Mouse (Mus musculus) stomach, embryonic 16.5 days (tissue): ENCODE results near the gene Lemd1. TPM values are rescaled to one million over a fixed set of nuclear protein-coding genes. Genes with fewer than 3 reads are reported as not detected.
A peak's percentile ranks its signal among the peaks of the same experiment; 100 is the strongest.

Experiments used
- ATAC-seq: fragments of 200-750 bp; cut with Nextera tagmentation; 2 replicates; pipeline ENCODE4 v1.8.0; 2017; ENCODE audit warnings: moderate number of reproducible peaks, moderate TSS enrichment; ENCODE audit not compliant: insufficient read depth, low FRiP score
- H3K27ac ChIP-seq: fragments of 300-500 bp; sonication (generic); 2 replicates; pipeline ENCODE4 v1.5.1; 2014; ENCODE audit warnings: low read length
- H3K27me3 ChIP-seq: fragments of 300-500 bp; sonication (generic); 2 replicates; pipeline ENCODE4 v1.6.1; 2014; ENCODE audit warnings: low read length, control low read depth, mixed read lengths; ENCODE audit not compliant: control insufficient read depth, insufficient read depth
- H3K36me3 ChIP-seq: fragments of 300-500 bp; sonication (generic); 2 replicates; pipeline ENCODE4 v1.6.1; 2014; ENCODE audit warnings: low read length; ENCODE audit not compliant: control insufficient read depth, insufficient read depth
- H3K4me1 ChIP-seq: fragments of 300-500 bp; sonication (generic); 2 replicates; pipeline ENCODE4 v1.6.1; 2014; ENCODE audit warnings: low read length, control low read depth, mixed read lengths; ENCODE audit not compliant: control insufficient read depth, insufficient read depth
- H3K4me2 ChIP-seq: fragments of 300-500 bp; sonication (generic); 2 replicates; pipeline ENCODE4 v1.6.1; 2014; ENCODE audit warnings: low read depth, low read length, mixed read lengths
- H3K4me3 ChIP-seq: fragments of 300-500 bp; sonication (generic); replicated peaks from 2 replicates; pipeline ENCODE4 v1.5.1; 2014; ENCODE audit warnings: mild to moderate bottlenecking, low read length
- H3K9ac ChIP-seq: fragments of 300-500 bp; sonication (generic); 2 replicates; pipeline ENCODE4 v1.6.1; 2014; ENCODE audit warnings: low read length
- H3K9me3 ChIP-seq: fragments of 300-500 bp; sonication (generic); replicated peaks from 2 replicates; pipeline ENCODE4 v1.6.1; 2016; ENCODE audit warnings: low read length, control low read depth; ENCODE audit not compliant: control insufficient read depth
- WGBS: fragments of 180-500 bp; shearing (Covaris S2); extraction: QIAGEN DNeasy Blood & Tissue Kit; methylation state at CpG from one replicate; pipeline ENCODE4 v1.1.7; 2014; 5-methylcytosine and 5-hydroxymethylcytosine counted together
- polyA plus RNA-seq: library from polyadenylated mRNA; unstranded; fragments of >200 nt; fragmentation: Nextera tagmentation; extraction: Ambion mirVana; gene quantifications from 2 replicates; pipeline ENCODE4 v1.2.1, GENCODE M21; 2015

Gene Lemd1
- polyA plus RNA-seq, 1 experiment from 2014 or later = 0.49 TPM

- H3K4me2 ChIP-seq = no peak overlapping the region
- H3K4me3 ChIP-seq = no peak overlapping the region
- H3K36me3 ChIP-seq = no peaks in the 10 kb centered on the region
- H3K4me1 ChIP-seq = peaks cover 17% of the 10 kb centered on the region
- peaks cover 32% of the 10 kb centered on the region for H3K27me3 ChIP-seq
- H3K9ac ChIP-seq = no peak overlapping the region
- H3K9me3 ChIP-seq = no peaks in the 10 kb centered on the region
- H3K27ac ChIP-seq = no peak overlapping the region
- ATAC-seq = no peak
- 31% methylated on average over 7 of the region's 7 CpGs for WGBS
Measured at GRCm38 (mm10) chr1:132196337-132196736, 5.1 kb downstream of the Lemd1 start.

- H3K4me3 ChIP-seq = no peak overlapping the region
- H3K4me2 ChIP-seq = no peak overlapping the region
- H3K36me3 ChIP-seq = no peaks in the 10 kb centered on the region
- no peaks in the 10 kb centered on the region for H3K9me3 ChIP-seq
- H3K4me1 ChIP-seq = peaks cover 17% of the 10 kb centered on the region
- 26% methylated on average over 9 of the region's 9 CpGs for WGBS
- no peak overlapping the region for H3K9ac ChIP-seq
- H3K27me3 ChIP-seq = peaks cover 19% of the 10 kb centered on the region
- no peak for ATAC-seq
- H3K27ac ChIP-seq = no peak overlapping the region
Measured at GRCm38 (mm10) chr1:132197666-132198065, 6.4 kb downstream of the Lemd1 start.

GRCm38 (mm10) chr1:132198401-132199071 is 7.3 kb downstream of the Lemd1 start:
- no peak overlapping the region for H3K9ac ChIP-seq
- H3K9me3 ChIP-seq = no peaks in the 10 kb centered on the region
- H3K4me1 ChIP-seq = peaks cover 17% of the 10 kb centered on the region
- H3K4me3 ChIP-seq = no peak overlapping the region
- no peak overlapping the region for H3K4me2 ChIP-seq
- ATAC-seq = no peak
- H3K36me3 ChIP-seq = no peaks in the 10 kb centered on the region
- WGBS = 86% methylated on average over 16 of the region's 16 CpGs
- no peak overlapping the region for H3K27ac ChIP-seq
- peaks cover 12% of the 10 kb centered on the region; the same call in 1 of the 2 replicates for H3K27me3 ChIP-seq

GRCm38 (mm10) chr1:132199244-132199643 is 8.0 kb downstream of the Lemd1 start:
- WGBS = 80% methylated on average over 6 of the region's 6 CpGs
- no peak overlapping the region for H3K27ac ChIP-seq
- H3K4me2 ChIP-seq = no peak overlapping the region
- no peak overlapping the region for H3K4me3 ChIP-seq
- H3K27me3 ChIP-seq = peaks cover 5% of the 10 kb centered on the region; the same call in 1 of the 2 replicates
- no peaks in the 10 kb centered on the region for H3K9me3 ChIP-seq
- H3K9ac ChIP-seq = no peak overlapping the region
- no peak for ATAC-seq
- H3K36me3 ChIP-seq = no peaks in the 10 kb centered on the region
- peaks cover 17% of the 10 kb centered on the region for H3K4me1 ChIP-seq

GRCm38 (mm10) chr1:132199934-132200333 is 8.7 kb downstream of the Lemd1 start:
- H3K9ac ChIP-seq = 0 out of 2 replicates have a peak overlapping the region, but pooled peaks have one; percentile 23
- ATAC-seq = no peak
- H3K4me1 ChIP-seq = peaks cover 17% of the 10 kb centered on the region
- 18% methylated on average over 12 of the region's 12 CpGs for WGBS
- no peak overlapping the region for H3K4me3 ChIP-seq
- 0 out of 2 replicates have a peak overlapping the region, but pooled peaks have one; percentile 23 for H3K4me2 ChIP-seq
- H3K27ac ChIP-seq = peak overlapping the region; percentile 72
- H3K9me3 ChIP-seq = no peaks in the 10 kb centered on the region
- 0 out of 2 replicates have a peak, but pooled peaks cover 5% of the 10 kb centered on the region for H3K27me3 ChIP-seq
- H3K36me3 ChIP-seq = no peaks in the 10 kb centered on the region

GRCm38 (mm10) chr1:132200562-132201510 is 9.6 kb downstream of the Lemd1 start:
- H3K27ac ChIP-seq = peak overlapping the region; percentile 72
- WGBS = 12% methylated on average over 11 of the region's 11 CpGs
- ATAC-seq = peak; percentile 89

GRCm38 (mm10) chr1:132201511-132201860 is 10.3 kb downstream of the Lemd1 start:
- no peaks in the 10 kb centered on the region for H3K36me3 ChIP-seq
- 0 out of 2 replicates have a peak overlapping the region, but pooled peaks have one; percentile 10 for H3K9ac ChIP-seq
- ATAC-seq = no peak
- H3K9me3 ChIP-seq = no peaks in the 10 kb centered on the region
- peak overlapping the region; percentile 32; the same call in 1 of the 2 replicates for H3K27ac ChIP-seq
- peaks cover 6% of the 10 kb centered on the region; the same call in 1 of the 2 replicates for H3K4me1 ChIP-seq
- 42% methylated on average over 4 of the region's 4 CpGs for WGBS
- 0 out of 2 replicates have a peak, but pooled peaks cover 5% of the 10 kb centered on the region for H3K27me3 ChIP-seq
- no peak overlapping the region for H3K4me2 ChIP-seq
- H3K4me3 ChIP-seq = no peak overlapping the region

More at GRCm38 (mm10) chr1:132200562-132201510, 9.6 kb downstream of the Lemd1 start:
- H3K9me3 ChIP-seq = no peaks in the 10 kb centered on the region
- 0 out of 2 replicates have a peak overlapping the region, but pooled peaks have one; percentile 5 for H3K4me3 ChIP-seq
- no peaks in the 10 kb centered on the region for H3K36me3 ChIP-seq
- 0 out of 2 replicates have a peak, but pooled peaks cover 5% of the 10 kb centered on the region for H3K27me3 ChIP-seq
- H3K9ac ChIP-seq = 0 out of 2 replicates have a peak overlapping the region, but pooled peaks have one; percentile 10
- 0 out of 2 replicates have a peak overlapping the region, but pooled peaks have one; percentile 23 for H3K4me2 ChIP-seq
- H3K4me1 ChIP-seq = peaks cover 10% of the 10 kb centered on the region

- H3K36me3 ChIP-seq = no peaks in the 10 kb centered on the region
- no peak overlapping the region for H3K9ac ChIP-seq
- no peak overlapping the region for H3K4me2 ChIP-seq
- H3K27me3 ChIP-seq = 0 out of 2 replicates have a peak, but pooled peaks cover 5% of the 10 kb centered on the region
- peaks cover 3% of the 10 kb centered on the region; the same call in 1 of the 2 replicates for H3K4me1 ChIP-seq
- H3K27ac ChIP-seq = no peak overlapping the region
- H3K9me3 ChIP-seq = no peaks in the 10 kb centered on the region
- H3K4me3 ChIP-seq = no peak overlapping the region
- ATAC-seq = no peak
- WGBS = 44% methylated on average over 2 of the region's 2 CpGs
Measured at GRCm38 (mm10) chr1:132201936-132202335, 10.7 kb downstream of the Lemd1 start.
